Mouse (Mus musculus): ENCODE measurements around the gene Gpr39. TPM values are rescaled to one million over a fixed set of nuclear protein-coding genes. Genes with fewer than 3 reads are reported as not detected.

Gpr39 gene
- polyA plus RNA-seq, 1 experiment from 2014 or later, result 3.7 TPM

DNA sequence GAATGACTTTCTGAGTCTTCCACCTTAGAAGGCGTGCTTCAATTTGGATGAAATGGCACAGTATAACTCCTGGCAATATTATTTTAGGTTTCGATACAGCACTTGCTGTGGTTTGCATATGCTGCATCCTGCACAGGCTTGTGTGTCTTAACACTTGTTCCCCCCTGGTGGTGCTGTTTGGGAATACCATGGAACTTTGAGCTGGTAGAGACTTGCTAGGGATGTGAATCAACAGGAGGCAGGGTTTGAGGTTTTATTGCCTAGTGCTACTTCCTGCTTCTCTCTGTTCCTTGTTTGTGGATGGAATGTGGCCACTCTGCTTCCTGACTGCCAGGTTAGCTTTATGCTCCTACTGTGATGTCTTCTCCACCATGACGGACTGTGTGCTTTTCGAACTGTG is 15.9 kb upstream of the Gpr39 start:
- Histone ChIP-seq H3K4me3 (ENCODE audit: low read length) (no peak overlapping the region), H3K36me3 (ENCODE audit: control insufficient read depth, insufficient read depth, low read length) (no peaks in the 10 kb centered on the region), H3K4me1 (ENCODE audit: control insufficient read depth, insufficient read depth, low read length) (no peaks in the 10 kb centered on the region), H3K27ac (ENCODE audit: low read depth, low read length) (no peak overlapping the region), H3K27me3 (ENCODE audit: control insufficient read depth, insufficient read depth, low read length) (no peaks in the 10 kb centered on the region), H3K9ac (ENCODE audit: low read depth, low read length) (no peak overlapping the region), H3K9me3 (ENCODE audit: control insufficient read depth, low read length) (no peaks in the 10 kb centered on the region), H3K4me2 (replicated peaks; ENCODE audit: low read depth, low read length) (no peak overlapping the region)
- no peak for ATAC-seq (ENCODE audit: low FRiP score, low TSS enrichment)
- 94% methylated on average over 4 of the region's 4 CpGs for WGBS

DNA sequence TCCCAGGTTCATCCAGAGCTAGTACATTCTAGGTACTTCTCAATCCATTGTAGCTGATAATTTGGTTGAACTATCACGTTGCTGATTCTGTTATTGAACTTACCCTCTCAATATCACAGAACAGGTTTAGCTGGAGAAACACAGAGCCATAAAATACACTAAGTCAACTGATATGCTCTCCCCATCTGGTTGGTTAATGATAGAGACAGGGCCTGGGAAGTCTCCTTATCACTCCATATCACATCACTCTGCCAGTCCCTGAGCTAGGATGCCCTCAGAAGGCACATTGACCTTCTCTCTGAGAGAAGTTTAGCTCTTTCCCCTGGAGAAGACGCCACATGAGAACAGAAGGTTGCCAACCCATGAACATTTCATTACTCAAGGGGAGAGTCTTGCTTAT is 14.7 kb upstream of the Gpr39 start:
- Histone ChIP-seq H3K4me3 (ENCODE audit: low read length) (no peak overlapping the region), H3K4me1 (ENCODE audit: control insufficient read depth, insufficient read depth, low read length) (no peaks in the 10 kb centered on the region), H3K27ac (ENCODE audit: low read depth, low read length) (no peak overlapping the region), H3K9ac (ENCODE audit: low read depth, low read length) (no peak overlapping the region), H3K9me3 (ENCODE audit: control insufficient read depth, low read length) (no peaks in the 10 kb centered on the region), H3K36me3 (ENCODE audit: control insufficient read depth, insufficient read depth, low read length) (no peaks in the 10 kb centered on the region), H3K27me3 (ENCODE audit: control insufficient read depth, insufficient read depth, low read length) (no peaks in the 10 kb centered on the region), H3K4me2 (replicated peaks; ENCODE audit: low read depth, low read length) (no peak overlapping the region)
- no peak for ATAC-seq (ENCODE audit: low FRiP score, low TSS enrichment)
- WGBS, result 82% methylated on average over 2 of the region's 2 CpGs

DNA sequence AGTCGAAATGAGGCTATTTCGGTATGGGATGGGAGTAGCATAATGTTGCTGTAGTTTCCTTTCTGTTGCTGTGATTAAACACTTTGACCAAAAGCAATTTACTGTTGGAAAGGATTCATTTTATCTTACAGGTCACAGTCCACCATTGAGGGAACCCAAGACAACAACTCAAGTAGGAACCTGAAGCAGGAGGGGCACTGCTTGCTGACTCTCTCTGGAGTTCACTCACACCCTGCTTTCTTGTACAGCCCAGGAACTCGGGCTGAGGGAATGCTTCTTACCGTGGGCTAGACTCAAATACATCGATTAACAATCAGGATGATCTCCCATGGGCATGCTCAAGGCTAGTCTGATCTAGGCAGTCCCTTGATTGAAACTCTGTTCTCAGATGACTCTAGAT is 14.1 kb upstream of the Gpr39 start:
- Histone ChIP-seq H3K9me3 (ENCODE audit: control insufficient read depth, low read length) (no peaks in the 10 kb centered on the region), H3K4me2 (replicated peaks; ENCODE audit: low read depth, low read length) (no peak overlapping the region), H3K36me3 (ENCODE audit: control insufficient read depth, insufficient read depth, low read length) (no peaks in the 10 kb centered on the region), H3K27ac (ENCODE audit: low read depth, low read length) (no peak overlapping the region), H3K4me3 (ENCODE audit: low read length) (no peak overlapping the region), H3K27me3 (ENCODE audit: control insufficient read depth, insufficient read depth, low read length) (no peaks in the 10 kb centered on the region), H3K4me1 (ENCODE audit: control insufficient read depth, insufficient read depth, low read length) (no peaks in the 10 kb centered on the region), H3K9ac (ENCODE audit: low read depth, low read length) (no peak overlapping the region)
- WGBS, result 91% methylated on average over 5 of the region's 5 CpGs
- no peak for ATAC-seq (ENCODE audit: low FRiP score, low TSS enrichment)

DNA sequence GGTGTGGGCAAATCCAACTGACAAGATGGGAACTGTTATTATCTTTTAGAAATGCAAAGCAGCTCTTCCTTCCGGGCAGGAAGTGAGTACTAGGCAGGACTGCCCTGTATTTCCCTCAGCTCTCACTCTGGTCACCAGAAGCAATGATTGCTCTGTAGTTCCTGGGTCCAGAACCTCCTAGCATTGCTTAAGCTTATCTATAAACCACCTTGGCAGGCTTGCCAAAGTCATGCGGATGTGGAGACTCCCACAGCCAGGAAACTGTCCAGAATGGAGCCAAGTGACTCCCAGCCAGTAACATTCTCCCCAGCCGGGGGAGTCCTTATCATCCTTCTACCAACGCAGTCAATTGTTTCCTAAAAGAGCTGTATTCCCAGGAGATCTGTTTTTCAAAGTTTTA is 13.7 kb upstream of the Gpr39 start:
- Histone ChIP-seq H3K27ac (ENCODE audit: low read depth, low read length) (no peak overlapping the region), H3K36me3 (ENCODE audit: control insufficient read depth, insufficient read depth, low read length) (no peaks in the 10 kb centered on the region), H3K9me3 (ENCODE audit: control insufficient read depth, low read length) (no peaks in the 10 kb centered on the region), H3K27me3 (ENCODE audit: control insufficient read depth, insufficient read depth, low read length) (no peaks in the 10 kb centered on the region), H3K4me3 (ENCODE audit: low read length) (no peak overlapping the region), H3K9ac (ENCODE audit: low read depth, low read length) (no peak overlapping the region), H3K4me2 (replicated peaks; ENCODE audit: low read depth, low read length) (no peak overlapping the region), H3K4me1 (ENCODE audit: control insufficient read depth, insufficient read depth, low read length) (no peaks in the 10 kb centered on the region)
- no peak for ATAC-seq (ENCODE audit: low FRiP score, low TSS enrichment)
- WGBS, result 50% methylated on average over 4 of the region's 4 CpGs

DNA sequence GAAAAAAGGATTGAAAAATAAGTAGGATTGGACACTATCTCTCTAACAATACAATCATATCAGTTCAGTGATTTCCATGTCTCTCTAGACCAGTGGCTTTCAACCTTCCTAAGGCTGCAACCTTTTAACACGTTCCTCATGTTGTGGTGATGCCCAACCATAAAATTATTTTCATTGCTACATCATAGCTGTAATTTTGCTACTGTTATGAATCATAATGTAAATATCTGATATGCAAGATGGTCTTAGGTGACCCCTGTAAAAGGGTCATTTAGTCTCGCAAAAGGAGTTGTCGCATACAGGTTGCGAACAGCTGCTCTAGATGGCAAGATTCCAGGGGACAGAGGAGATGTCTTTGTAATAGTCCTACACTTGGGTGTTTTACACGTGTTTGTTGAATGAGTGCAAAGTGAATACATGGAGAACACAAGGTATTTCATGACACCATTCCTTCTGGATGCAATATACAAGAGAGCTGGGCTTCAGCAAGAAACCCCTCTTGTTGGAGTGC is 11.6 kb upstream of the Gpr39 start:
- 75% methylated on average over 5 of the region's 5 CpGs for WGBS
- Histone ChIP-seq H3K27me3 (ENCODE audit: control insufficient read depth, insufficient read depth, low read length) (no peaks in the 10 kb centered on the region), H3K4me2 (replicated peaks; ENCODE audit: low read depth, low read length) (no peak overlapping the region), H3K4me1 (ENCODE audit: control insufficient read depth, insufficient read depth, low read length) (no peaks in the 10 kb centered on the region), H3K27ac (ENCODE audit: low read depth, low read length) (no peak overlapping the region), H3K36me3 (ENCODE audit: control insufficient read depth, insufficient read depth, low read length) (no peaks in the 10 kb centered on the region), H3K4me3 (ENCODE audit: low read length) (no peak overlapping the region), H3K9ac (ENCODE audit: low read depth, low read length) (no peak overlapping the region), H3K9me3 (ENCODE audit: control insufficient read depth, low read length) (no peaks in the 10 kb centered on the region)
- no peak for ATAC-seq (ENCODE audit: low FRiP score, low TSS enrichment)

DNA sequence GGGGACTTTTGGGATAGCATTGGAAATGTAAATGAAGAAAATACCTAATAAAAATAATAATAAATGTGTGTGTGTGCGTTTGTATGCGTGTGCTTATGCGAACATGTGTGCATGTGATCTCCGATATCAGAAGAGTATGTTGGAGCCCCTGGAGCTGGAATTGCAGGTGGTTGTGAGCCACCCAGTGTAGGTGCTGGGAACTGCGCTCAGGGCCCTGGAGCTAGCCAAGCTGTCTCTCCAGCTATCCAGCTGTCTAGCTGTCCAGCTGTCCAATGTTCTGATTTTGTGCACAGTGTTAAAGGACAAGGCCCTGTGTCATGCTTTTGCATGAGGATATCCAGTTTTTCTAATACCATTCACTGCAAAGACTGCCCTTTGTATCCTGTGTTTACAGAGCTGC is 7.8 kb upstream of the Gpr39 start:
- ATAC-seq (ENCODE audit: low FRiP score, low TSS enrichment), result no peak
- H3K4me2 ChIP-seq (replicated peaks; ENCODE audit: low read depth, low read length), result no peak overlapping the region

DNA sequence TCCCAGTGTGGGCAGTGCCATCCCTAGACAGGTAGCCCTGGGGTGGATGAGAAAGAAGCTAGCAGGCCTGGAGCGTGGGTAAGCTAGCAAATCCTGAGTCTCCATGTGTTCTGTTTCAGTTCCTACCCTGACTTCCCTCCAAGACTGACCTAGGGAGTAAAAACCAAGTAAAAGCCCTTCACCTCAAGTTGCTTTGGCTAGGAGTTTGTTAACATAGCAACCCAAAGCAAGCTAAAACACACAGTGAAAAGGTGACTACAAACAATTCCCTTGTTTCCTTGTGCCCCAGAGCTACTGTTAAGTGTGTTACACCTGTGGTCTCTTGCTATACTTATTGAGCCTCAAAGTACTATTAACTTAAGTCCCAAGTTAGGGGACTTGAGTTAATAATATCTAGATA is 1.6 kb upstream of the Gpr39 start:
- Histone ChIP-seq H3K27ac (ENCODE audit: low read depth, low read length) (no peak overlapping the region), H3K4me3 (ENCODE audit: low read length) (no peak overlapping the region), H3K9me3 (ENCODE audit: control insufficient read depth, low read length) (no peaks in the 10 kb centered on the region), H3K4me2 (replicated peaks; ENCODE audit: low read depth, low read length) (no peak overlapping the region), H3K9ac (ENCODE audit: low read depth, low read length) (no peak overlapping the region), H3K27me3 (ENCODE audit: control insufficient read depth, insufficient read depth, low read length) (no peaks in the 10 kb centered on the region), H3K36me3 (ENCODE audit: control insufficient read depth, insufficient read depth, low read length) (no peaks in the 10 kb centered on the region), H3K4me1 (ENCODE audit: control insufficient read depth, insufficient read depth, low read length) (no peaks in the 10 kb centered on the region)
- 67% methylated on average over 1 of the region's 1 CpGs for WGBS
- ATAC-seq (ENCODE audit: low FRiP score, low TSS enrichment), result no peak

More for the DNA sequence above, 7.8 kb upstream of the Gpr39 start:
- H3K9ac ChIP-seq (ENCODE audit: low read depth, low read length), result no peak overlapping the region
- no peak overlapping the region for H3K4me3 ChIP-seq (ENCODE audit: low read length)
- H3K4me1 ChIP-seq (ENCODE audit: control insufficient read depth, insufficient read depth, low read length), result no peaks in the 10 kb centered on the region
- no peak overlapping the region for H3K27ac ChIP-seq (ENCODE audit: low read depth, low read length)
- no peaks in the 10 kb centered on the region for H3K36me3 ChIP-seq (ENCODE audit: control insufficient read depth, insufficient read depth, low read length)
- no peaks in the 10 kb centered on the region for H3K9me3 ChIP-seq (ENCODE audit: control insufficient read depth, low read length)
- WGBS, result 94% methylated on average over 5 of the region's 5 CpGs
- no peaks in the 10 kb centered on the region for H3K27me3 ChIP-seq (ENCODE audit: control insufficient read depth, insufficient read depth, low read length)

DNA sequence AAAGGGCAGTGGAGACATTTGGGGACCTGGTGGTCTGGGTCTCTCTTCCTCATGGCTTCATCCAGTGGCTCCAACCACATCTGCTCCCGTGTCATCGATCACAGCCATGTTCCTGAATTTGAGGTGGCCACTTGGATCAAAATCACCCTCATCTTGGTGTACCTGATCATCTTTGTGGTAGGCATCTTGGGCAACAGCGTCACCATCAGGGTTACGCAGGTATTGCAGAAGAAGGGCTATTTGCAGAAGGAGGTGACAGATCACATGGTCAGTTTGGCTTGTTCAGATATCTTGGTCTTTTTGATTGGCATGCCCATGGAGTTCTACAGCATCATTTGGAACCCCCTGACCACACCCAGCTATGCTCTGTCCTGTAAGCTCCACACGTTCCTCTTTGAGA is 491 bp downstream of the Gpr39 start:
- H3K4me3 ChIP-seq (ENCODE audit: low read length), result peak overlapping the region; percentile 21
- no peak for ATAC-seq (ENCODE audit: low FRiP score, low TSS enrichment)
- H3K9me3 ChIP-seq (ENCODE audit: control insufficient read depth, low read length), result no peaks in the 10 kb centered on the region
- H3K27ac ChIP-seq (ENCODE audit: low read depth, low read length), result peak overlapping the region; percentile 67
- no peaks in the 10 kb centered on the region for H3K4me1 ChIP-seq (ENCODE audit: control insufficient read depth, insufficient read depth, low read length)
- WGBS, result 81% methylated on average over 5 of the region's 5 CpGs
- peak overlapping the region; percentile 40; the same call in 1 of the 2 replicates for H3K9ac ChIP-seq (ENCODE audit: low read depth, low read length)
- no peaks in the 10 kb centered on the region for H3K36me3 ChIP-seq (ENCODE audit: control insufficient read depth, insufficient read depth, low read length)
- no peaks in the 10 kb centered on the region for H3K27me3 ChIP-seq (ENCODE audit: control insufficient read depth, insufficient read depth, low read length)
- peak overlapping the region; percentile 32 for H3K4me2 ChIP-seq (replicated peaks; ENCODE audit: low read depth, low read length)

DNA sequence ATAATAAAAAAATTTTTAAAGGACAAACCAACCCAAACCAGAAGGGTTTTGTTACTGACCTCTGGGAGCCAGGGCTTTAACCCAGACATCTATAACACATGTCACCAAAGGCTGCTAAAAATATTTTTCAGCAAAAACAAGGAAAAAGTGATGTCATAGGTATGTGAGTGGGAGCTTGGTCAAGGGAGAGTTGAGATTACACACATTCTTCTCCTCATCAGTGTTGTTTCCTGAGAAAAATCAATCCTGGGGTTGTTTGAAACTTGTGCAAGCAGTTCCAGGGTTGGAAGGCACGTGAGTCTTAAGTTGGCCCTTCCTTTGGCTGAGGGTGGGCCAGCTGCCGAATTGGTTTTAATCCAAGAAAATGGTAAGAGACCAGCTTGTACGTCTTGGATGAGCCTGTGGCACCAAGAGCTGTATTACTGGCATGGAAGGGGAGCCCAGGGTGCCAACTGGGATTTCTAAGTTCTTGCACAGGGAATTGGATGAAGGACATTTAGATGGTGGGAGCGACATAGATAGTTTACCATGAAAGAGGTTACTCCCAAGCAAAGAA is 2.8 kb downstream of the Gpr39 start:
- Histone ChIP-seq H3K27ac (ENCODE audit: low read depth, low read length) (no peak overlapping the region), H3K9me3 (ENCODE audit: control insufficient read depth, low read length) (no peaks in the 10 kb centered on the region), H3K4me1 (ENCODE audit: control insufficient read depth, insufficient read depth, low read length) (no peaks in the 10 kb centered on the region), H3K36me3 (ENCODE audit: control insufficient read depth, insufficient read depth, low read length) (no peaks in the 10 kb centered on the region), H3K4me2 (replicated peaks; ENCODE audit: low read depth, low read length) (no peak overlapping the region), H3K4me3 (ENCODE audit: low read length) (no peak overlapping the region), H3K27me3 (ENCODE audit: control insufficient read depth, insufficient read depth, low read length) (no peaks in the 10 kb centered on the region), H3K9ac (ENCODE audit: low read depth, low read length) (no peak overlapping the region)
- 86% methylated on average over 4 of the region's 4 CpGs for WGBS
- ATAC-seq (ENCODE audit: low FRiP score, low TSS enrichment), result no peak

All from kidney, embryonic 14.5 days (tissue).